Mouse (Mus musculus) C2C12 (cell line): ENCODE data around the gene Manf. TPM values are rescaled to one million over a fixed set of nuclear protein-coding genes. Genes with fewer than 3 reads are reported as not detected.
A peak's percentile ranks its signal among the peaks of the same experiment; 100 is the strongest.

Source experiments
- H3K27me3 ChIP-seq: one replicate; pipeline ENCODE4 v1.6.1; 2011; ENCODE audit not compliant: control insufficient read depth, insufficient read depth, insufficient read length
- H3K36me3 ChIP-seq: one replicate; pipeline ENCODE4 v1.6.1; 2011; ENCODE audit not compliant: control insufficient read depth, insufficient read depth
- H3K4me3 ChIP-seq: one replicate; pipeline ENCODE4 v1.5.1; 2011; ENCODE audit warnings: mild to moderate bottlenecking, control low read depth; ENCODE audit not compliant: poor library complexity, insufficient read depth, severe bottlenecking
- H3K79me2 ChIP-seq: one replicate; pipeline ENCODE4 v1.6.1; 2011; ENCODE audit not compliant: control insufficient read depth, insufficient read depth
- H3K79me3 ChIP-seq: one replicate; pipeline ENCODE4 v1.6.1; 2011; ENCODE audit warnings: low read depth, control low read depth
- H3ac ChIP-seq: one replicate; pipeline ENCODE3; 2011; ENCODE audit warnings: low read depth; ENCODE audit not compliant: control insufficient read depth, insufficient read length
- CEBPB ChIP-seq: IDR thresholded peaks from one replicate; pipeline ENCODE4 v1.6.1; 2011; ENCODE audit warnings: low read depth, mild to moderate bottlenecking, control low read depth, moderate library complexity
- CTCF ChIP-seq: IDR thresholded peaks from one replicate; pipeline ENCODE4 v1.5.1; 2011; ENCODE audit not compliant: control insufficient read depth, insufficient read depth, insufficient read length
- FOSL1 ChIP-seq: IDR thresholded peaks from one replicate; pipeline ENCODE4 v1.8.0; 2011; ENCODE audit warnings: mild to moderate bottlenecking, low read length; ENCODE audit not compliant: poor library complexity, insufficient read depth, severe bottlenecking
- MAX ChIP-seq: IDR thresholded peaks from one replicate; pipeline ENCODE4 v1.6.1; 2011; ENCODE audit warnings: mild to moderate bottlenecking, control low read depth
- MYOD1 ChIP-seq: IDR thresholded peaks from one replicate; pipeline ENCODE4 v1.6.1; 2011; ENCODE audit warnings: low read depth; ENCODE audit not compliant: control insufficient read depth, insufficient read length
- MYOG ChIP-seq: IDR thresholded peaks from one replicate; pipeline ENCODE4 v1.6.1; 2011; ENCODE audit not compliant: control insufficient read depth, insufficient read length; ENCODE audit errors: extremely low read depth
- USF1 ChIP-seq: IDR thresholded peaks from one replicate; pipeline ENCODE4 v1.6.1; 2011; ENCODE audit warnings: low read depth, mild to moderate bottlenecking, control low read depth, moderate library complexity
- polyA plus RNA-seq: library from polyadenylated mRNA; unstranded; fragments of >200 nt; fragmentation: generic; extraction: Trizol; gene quantifications from one replicate; pipeline ENCODE4 v1.2.1, GENCODE M21; 2012; ENCODE audit warnings: missing spikeins

The Manf gene
- polyA plus RNA-seq, 1 experiment = 516 TPM

GRCm38 (mm10) chr9:106821050-106821617, 70.6 kb downstream of the Manf start:
- Histone ChIP-seq H3K79me3 (peaks cover 24% of the 10 kb centered on the region), H3K79me2 (peaks cover 40% of the 10 kb centered on the region)

DNA sequence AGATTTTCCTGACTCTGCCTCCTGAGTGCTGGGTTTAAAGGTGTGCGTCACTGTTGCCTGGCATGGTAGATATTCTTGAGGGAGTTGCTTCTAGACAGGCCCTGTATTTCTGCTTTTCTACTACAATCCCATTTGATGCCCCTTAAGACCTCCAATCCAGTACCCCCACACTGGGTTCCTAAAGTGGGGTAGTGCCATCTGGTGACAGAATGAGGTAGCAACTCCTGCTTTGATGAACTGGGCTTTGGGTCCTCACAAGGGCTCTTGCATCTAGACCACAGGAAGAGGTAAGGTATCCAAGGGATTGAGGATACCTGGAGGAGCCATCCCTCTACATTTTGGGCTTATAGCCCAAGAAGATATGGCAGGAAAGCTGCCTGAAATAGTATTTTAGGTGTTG, 72.6 kb downstream of the Manf start:
- Histone ChIP-seq H3K4me3 (no peak overlapping the region), H3K79me3 (peaks cover 15% of the 10 kb centered on the region), H3K36me3 (no peaks in the 10 kb centered on the region), H3ac (no peak overlapping the region), H3K79me2 (peaks cover 23% of the 10 kb centered on the region), H3K27me3 (no peaks in the 10 kb centered on the region)
- TF ChIP-seq FOSL1 (no peak), MYOG (no peak), MYOD1 (no peak), CTCF (no peak), USF1 (no peak), MAX (no peak), CEBPB (no peak)

More at GRCm38 (mm10) chr9:106821050-106821617, 70.6 kb downstream of the Manf start:
- Histone ChIP-seq H3K36me3 (no peaks in the 10 kb centered on the region), H3ac (peak overlapping the region; percentile 33), H3K27me3 (no peaks in the 10 kb centered on the region), H3K4me3 (peak overlapping the region; percentile 80)
- no peak for TF ChIP-seq CEBPB

GRCm38 (mm10) chr9:106818191-106818590, 73.6 kb downstream of the Manf start:
- no peak for TF ChIP-seq CEBPB
- no peak for TF ChIP-seq MYOD1
- TF ChIP-seq MAX = no peak
- TF ChIP-seq FOSL1 = no peak
- TF ChIP-seq CTCF = no peak
- TF ChIP-seq MYOG = no peak
- no peak for TF ChIP-seq USF1
- peaks cover 13% of the 10 kb centered on the region for H3K79me2 ChIP-seq
- peaks cover 8% of the 10 kb centered on the region for H3K79me3 ChIP-seq
- H3ac ChIP-seq = no peak overlapping the region
- H3K4me3 ChIP-seq = no peak overlapping the region
- H3K36me3 ChIP-seq = no peaks in the 10 kb centered on the region
- no peaks in the 10 kb centered on the region for H3K27me3 ChIP-seq

DNA sequence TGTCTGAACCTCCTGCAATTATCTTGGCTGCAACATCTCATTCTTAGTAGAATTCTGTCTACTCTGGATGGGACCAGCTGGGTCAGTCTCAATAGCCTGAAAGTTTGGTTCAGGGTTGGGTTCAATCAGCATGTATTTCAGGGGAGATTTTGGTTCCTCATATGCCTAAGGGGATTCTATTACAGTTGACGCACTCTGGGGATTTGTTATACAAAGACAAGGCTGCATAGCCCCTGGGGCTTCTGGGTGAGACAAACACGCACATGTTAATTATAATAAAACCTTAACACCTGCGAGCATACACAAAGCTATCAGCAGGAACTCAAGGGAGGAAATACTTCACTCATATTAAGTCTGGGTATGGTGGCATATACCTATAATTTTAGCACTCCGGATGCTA, 85.3 kb downstream of the Manf start:
- peaks cover 15% of the 10 kb centered on the region for H3K27me3 ChIP-seq

GRCm38 (mm10) chr9:106790831-106791230, 100.9 kb downstream of the Manf start:
- TF ChIP-seq MYOG (no peak), CEBPB (no peak), FOSL1 (no peak), MYOD1 (no peak), USF1 (no peak)
- Histone ChIP-seq H3K4me3 (no peak overlapping the region), H3ac (no peak overlapping the region), H3K36me3 (no peaks in the 10 kb centered on the region), H3K79me3 (peaks cover 20% of the 10 kb centered on the region), H3K79me2 (peaks cover 31% of the 10 kb centered on the region), H3K27me3 (peaks cover 13% of the 10 kb centered on the region)

More for the DNA sequence above, 85.3 kb downstream of the Manf start:
- Histone ChIP-seq H3ac (no peak overlapping the region), H3K79me2 (no peaks in the 10 kb centered on the region), H3K36me3 (no peaks in the 10 kb centered on the region), H3K4me3 (no peak overlapping the region), H3K79me3 (no peaks in the 10 kb centered on the region)
- no peak for TF ChIP-seq USF1
- TF ChIP-seq MAX = no peak
- TF ChIP-seq FOSL1 = no peak
- TF ChIP-seq MYOD1 = no peak
- TF ChIP-seq CEBPB = no peak
- no peak for TF ChIP-seq MYOG
- TF ChIP-seq CTCF = no peak

- TF ChIP-seq CEBPB (no peak), USF1 (no peak), CTCF (no peak), MYOD1 (no peak), FOSL1 (no peak), MYOG (no peak), MAX (no peak)
- H3K36me3 ChIP-seq = no peaks in the 10 kb centered on the region
- H3K27me3 ChIP-seq = peaks cover 13% of the 10 kb centered on the region
- no peak overlapping the region for H3K4me3 ChIP-seq
- peak overlapping the region; percentile 27 for H3ac ChIP-seq
- H3K79me3 ChIP-seq = peaks cover 30% of the 10 kb centered on the region
- H3K79me2 ChIP-seq = peaks cover 46% of the 10 kb centered on the region
These were observed 102.4 kb downstream of the Manf start for GRCm38 (mm10) chr9:106789363-106789762.

- no peaks in the 10 kb centered on the region for H3K36me3 ChIP-seq
These were observed 102.9 kb downstream of the Manf start, which contains the start of gene Rad54l2 for GRCm38 (mm10) chr9:106788812-106789321. TSS of gene Rad54l2 (minus strand) at chr9:106789194.

More at GRCm38 (mm10) chr9:106788812-106789321, 102.9 kb downstream of the Manf start, which contains the start of gene Rad54l2:
- TF ChIP-seq MAX = no peak
- no peak for TF ChIP-seq FOSL1
- TF ChIP-seq CTCF = peak; percentile 4
- TF ChIP-seq USF1 = no peak
- Histone ChIP-seq H3K79me3 (peaks cover 35% of the 10 kb centered on the region), H3K79me2 (peaks cover 50% of the 10 kb centered on the region), H3K4me3 (peak within 1 kb of the TSS; percentile 72), H3K27me3 (peaks cover 8% of the 10 kb centered on the region), H3ac (peak within 1 kb of the TSS; percentile 94)

Other genes with a start within 250 kb of the Manf start
- gene Grm2, start 235.9 kb downstream of the Manf start, polyA plus RNA-seq = not detected
- 79.0 TPM for gene Tex264, start 206.1 kb downstream of the Manf start, polyA plus RNA-seq
- 8.0 TPM for gene Rad54l2, start 102.8 kb downstream of the Manf start, polyA plus RNA-seq
- 17.1 TPM for gene Dcaf1, start 70.1 kb downstream of the Manf start, polyA plus RNA-seq
- 21.0 TPM for gene Rbm15b, start 4.6 kb downstream of the Manf start, polyA plus RNA-seq